Mouse (Mus musculus) limb, embryonic 10.5 days (tissue): ENCODE data around the gene Sap30bp. TPM values are rescaled to one million over a fixed set of nuclear protein-coding genes. Genes with fewer than 3 reads are reported as not detected.
A peak's percentile ranks its signal among the peaks of the same experiment; 100 is the strongest.

Experiments used
- DNase-seq: peaks from one replicate; pipeline ENCODE4 v3.0.0-alpha.2; 2017; ENCODE audit warnings: low spot score
- H3K27ac ChIP-seq: fragments of 300-500 bp; sonication (generic); 2 replicates; pipeline ENCODE4 v1.5.1; 2016; ENCODE audit warnings: mild to moderate bottlenecking
- H3K27me3 ChIP-seq: fragments of 300-500 bp; sonication (generic); 2 replicates; pipeline ENCODE4 v1.6.1; 2016; ENCODE audit warnings: low read depth, mild to moderate bottlenecking; ENCODE audit not compliant: poor library complexity, severe bottlenecking
- H3K36me3 ChIP-seq: fragments of 300-500 bp; sonication (generic); 2 replicates; pipeline ENCODE4 v1.6.1; 2016; ENCODE audit warnings: mild to moderate bottlenecking, moderate library complexity
- H3K4me1 ChIP-seq: fragments of 300-500 bp; sonication (generic); 2 replicates; pipeline ENCODE4 v1.6.1; 2016
- H3K4me3 ChIP-seq: fragments of 300-500 bp; sonication (generic); 2 replicates; pipeline ENCODE4 v1.5.1; 2016; ENCODE audit warnings: mild to moderate bottlenecking, moderate library complexity
- H3K9me3 ChIP-seq: fragments of 300-500 bp; sonication (generic); replicated peaks from 2 replicates; pipeline ENCODE4 v1.6.1; 2016; ENCODE audit warnings: mild to moderate bottlenecking
- WGBS: fragments of 180-500 bp; shearing (Covaris S2); methylation state at CpG from one replicate; pipeline ENCODE4 v1.1.7; 2016; 5-methylcytosine and 5-hydroxymethylcytosine counted together
- polyA plus RNA-seq: library from polyadenylated mRNA; unstranded; fragments of >200 nt; fragmentation: Nextera tagmentation; extraction: Ambion mirVana; gene quantifications from 2 replicates; pipeline ENCODE4 v1.2.1, GENCODE M21; 2016

Gene Sap30bp
- 47.9 and 52.2 TPM in 2 replicates for polyA plus RNA-seq

- Histone ChIP-seq H3K4me3 (peak within 1 kb of the TSS; percentile 73), H3K36me3 (peaks cover 48% of the 10 kb centered on the region), H3K27ac (peak within 1 kb of the TSS; percentile 80), H3K9me3 (no peaks in the 10 kb centered on the region), H3K27me3 (no peaks in the 10 kb centered on the region), H3K4me1 (peaks cover 20% of the 10 kb centered on the region)
- under 1% methylated on average over 28 of the region's 28 CpGs for WGBS
- peak; percentile 98 for DNase-seq
These were observed at the start of gene Sap30bp, which contains the start of gene Recql5 for GRCm38 (mm10) chr11:115933108-115933746. Gene Sap30bp (plus strand): TSS chr11:115933282. Gene Recql5 (minus strand): TSS chr11:115933477.

- H3K27me3 ChIP-seq: peaks cover 32% of the 10 kb centered on the region
- 95% methylated on average over 3 of the region's 3 CpGs for WGBS
- H3K4me3 ChIP-seq: no peak overlapping the region
- H3K9me3 ChIP-seq: no peaks in the 10 kb centered on the region
- no peak for DNase-seq
- H3K36me3 ChIP-seq: no peaks in the 10 kb centered on the region
- peaks cover 13% of the 10 kb centered on the region for H3K4me1 ChIP-seq
- H3K27ac ChIP-seq: no peak overlapping the region
These were observed 48.7 kb upstream of the Sap30bp start for GRCm38 (mm10) chr11:115884361-115884760.

- WGBS: 71% methylated on average over 11 of the region's 11 CpGs
These were observed 47.8 kb upstream of the Sap30bp start for GRCm38 (mm10) chr11:115885281-115885680.

GRCm38 (mm10) chr11:115886446-115886845 is 46.6 kb upstream of the Sap30bp start:
- no peak for DNase-seq
- Histone ChIP-seq H3K4me1 (peaks cover 16% of the 10 kb centered on the region), H3K36me3 (no peaks in the 10 kb centered on the region), H3K9me3 (no peaks in the 10 kb centered on the region), H3K27ac (no peak overlapping the region), H3K4me3 (no peak overlapping the region), H3K27me3 (peaks cover 31% of the 10 kb centered on the region)
- 89% methylated on average over 11 of the region's 11 CpGs for WGBS

More at GRCm38 (mm10) chr11:115885281-115885680, 47.8 kb upstream of the Sap30bp start:
- no peak overlapping the region for H3K4me3 ChIP-seq
- peaks cover 13% of the 10 kb centered on the region for H3K4me1 ChIP-seq
- H3K36me3 ChIP-seq: no peaks in the 10 kb centered on the region
- DNase-seq: no peak
- peaks cover 32% of the 10 kb centered on the region for H3K27me3 ChIP-seq
- H3K27ac ChIP-seq: no peak overlapping the region
- H3K9me3 ChIP-seq: no peaks in the 10 kb centered on the region

DNA sequence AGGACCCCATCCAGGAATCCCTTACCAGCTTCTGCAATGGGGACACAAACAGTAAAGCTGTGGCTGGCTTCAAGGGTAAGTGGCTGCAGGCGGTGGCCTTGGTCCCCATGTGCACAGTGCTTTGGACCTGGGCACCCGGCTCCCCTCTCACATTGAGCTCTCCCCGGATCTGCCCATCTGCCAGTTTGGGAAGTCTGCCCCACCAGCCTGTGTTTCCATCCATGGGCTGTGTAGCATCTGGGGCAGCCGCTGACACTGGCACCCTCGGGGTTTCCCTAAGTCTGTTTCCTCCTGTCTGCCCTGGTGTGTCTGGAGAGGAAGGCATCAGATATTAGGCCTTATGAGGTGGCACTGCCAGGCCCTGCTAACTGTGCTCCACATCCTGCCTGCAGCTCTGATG is 45.1 kb upstream of the Sap30bp start:
- peaks cover 12% of the 10 kb centered on the region for H3K36me3 ChIP-seq
- no peak overlapping the region for H3K27ac ChIP-seq
- peaks cover 16% of the 10 kb centered on the region for H3K4me1 ChIP-seq
- peaks cover 15% of the 10 kb centered on the region for H3K27me3 ChIP-seq
- H3K9me3 ChIP-seq: no peaks in the 10 kb centered on the region
- no peak overlapping the region for H3K4me3 ChIP-seq
- DNase-seq: no peak
- WGBS: 91% methylated on average over 5 of the region's 5 CpGs

DNA sequence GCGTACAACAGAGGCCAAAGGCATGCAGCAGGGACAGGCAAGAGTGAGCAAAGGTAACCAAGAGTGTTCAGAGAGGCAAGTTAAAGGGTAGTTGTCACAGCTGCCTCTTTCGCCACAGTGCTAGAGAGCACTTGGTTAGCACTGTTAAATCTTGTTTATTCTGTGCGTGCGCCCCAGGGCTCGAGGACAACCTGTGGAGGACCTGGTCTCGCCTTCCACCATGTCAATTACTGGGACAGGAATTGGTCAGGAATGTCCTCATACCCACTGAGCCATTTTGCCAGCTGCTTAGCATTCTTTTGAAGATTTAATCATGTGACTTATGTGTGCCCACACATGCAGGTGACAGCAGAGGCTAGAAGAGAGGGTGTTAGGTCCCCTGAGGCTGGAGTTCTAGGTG is 43.9 kb upstream of the Sap30bp start:
- H3K27ac ChIP-seq: 0 out of 2 replicates have a peak overlapping the region, but pooled peaks have one; percentile 5
- no peak for DNase-seq
- H3K36me3 ChIP-seq: peaks cover 23% of the 10 kb centered on the region
- peaks cover 4% of the 10 kb centered on the region for H3K27me3 ChIP-seq
- H3K4me1 ChIP-seq: peaks cover 10% of the 10 kb centered on the region
- H3K4me3 ChIP-seq: no peak overlapping the region
- WGBS: 82% methylated on average over 6 of the region's 6 CpGs
- no peaks in the 10 kb centered on the region for H3K9me3 ChIP-seq

DNA sequence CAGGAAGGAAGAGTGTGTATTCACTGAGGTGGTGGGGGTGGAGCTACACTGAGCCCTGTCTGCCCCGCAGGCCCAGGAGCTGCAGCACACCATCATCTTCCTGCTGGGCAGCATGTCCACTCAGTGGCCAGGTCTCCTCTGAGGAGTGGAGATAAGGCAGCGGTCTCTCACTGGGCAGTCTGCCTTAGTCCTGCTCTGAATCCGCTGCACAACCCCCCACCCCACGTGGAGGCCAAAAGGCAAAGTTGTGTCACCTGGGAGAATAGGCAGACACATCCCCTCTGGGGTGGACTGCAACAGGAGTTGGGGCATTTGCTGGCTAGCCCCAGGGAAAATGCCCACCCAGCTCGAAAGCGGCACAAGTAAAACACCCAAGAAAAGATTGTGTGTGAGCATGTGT is 40.9 kb upstream of the Sap30bp start:
- Histone ChIP-seq H3K4me1 (peaks cover 7% of the 10 kb centered on the region), H3K36me3 (peaks cover 54% of the 10 kb centered on the region), H3K27ac (peak overlapping the region; percentile 21; the same call in 1 of the 2 replicates), H3K27me3 (no peaks in the 10 kb centered on the region), H3K4me3 (no peak overlapping the region), H3K9me3 (no peaks in the 10 kb centered on the region)
- DNase-seq: no peak
- WGBS: 62% methylated on average over 6 of the region's 6 CpGs

DNA sequence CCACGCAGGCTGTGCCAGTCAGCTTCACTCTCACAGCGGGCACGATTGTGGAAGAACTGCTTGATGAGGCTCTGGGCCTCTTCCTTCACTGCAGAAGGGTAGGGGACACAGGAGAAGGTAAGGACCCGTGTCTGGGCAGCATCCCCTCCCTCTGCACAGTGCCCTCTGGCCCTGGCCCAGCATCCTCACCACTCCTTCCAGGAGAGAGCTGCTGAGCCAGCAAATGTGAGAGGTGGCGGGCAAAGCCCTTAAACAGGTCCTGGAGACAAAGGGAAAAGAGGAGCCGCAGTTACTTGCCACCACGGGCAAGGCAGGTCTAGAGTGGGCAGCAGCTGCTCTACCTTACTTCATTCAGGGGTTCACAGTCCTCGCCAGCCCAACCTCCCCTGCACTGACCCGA is 40.0 kb upstream of the Sap30bp start:
- Histone ChIP-seq H3K36me3 (peaks cover 57% of the 10 kb centered on the region), H3K4me3 (no peak overlapping the region), H3K4me1 (peaks cover 6% of the 10 kb centered on the region; the same call in 1 of the 2 replicates), H3K27ac (no peak overlapping the region), H3K9me3 (no peaks in the 10 kb centered on the region), H3K27me3 (no peaks in the 10 kb centered on the region)
- WGBS: 91% methylated on average over 9 of the region's 9 CpGs
- DNase-seq: no peak

DNA sequence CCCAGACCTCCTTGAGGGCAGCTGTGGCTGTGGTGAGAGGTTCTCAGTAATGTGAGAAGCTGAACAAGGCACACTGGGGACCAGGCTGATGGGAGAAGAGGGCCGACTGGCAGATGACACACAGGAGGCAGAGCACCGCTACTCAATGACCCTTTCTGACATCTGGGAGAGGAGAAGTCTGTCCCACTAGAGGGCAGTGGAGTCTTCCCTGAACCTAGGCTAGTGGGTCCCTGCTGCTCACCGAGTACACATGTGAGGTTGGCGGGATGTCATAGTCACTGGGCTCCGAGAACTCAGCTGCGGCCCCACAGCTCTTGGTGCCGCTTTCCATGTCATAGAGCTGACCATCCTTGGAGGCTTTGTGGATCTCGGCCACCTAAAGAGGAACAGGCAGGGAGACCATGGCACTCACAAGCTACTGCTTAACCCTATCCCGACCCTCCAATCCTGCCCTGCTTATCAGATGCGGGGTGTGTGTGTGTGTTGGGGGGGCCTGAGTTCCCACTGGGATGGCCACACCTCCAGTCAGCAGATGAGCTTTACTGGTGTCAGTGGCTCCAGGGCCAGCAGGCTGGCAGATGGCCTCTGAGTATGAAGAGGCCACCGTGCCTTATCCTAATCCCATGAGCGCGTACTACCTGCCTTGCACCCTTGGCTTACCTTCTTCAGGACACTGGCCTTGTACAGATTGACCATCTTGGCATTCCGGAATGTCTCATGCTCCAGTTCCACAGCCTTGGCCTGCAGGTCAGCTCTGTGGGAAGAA is 38.1 kb upstream of the Sap30bp start:
- H3K4me1 ChIP-seq: peaks cover 21% of the 10 kb centered on the region
- peaks cover 57% of the 10 kb centered on the region for H3K36me3 ChIP-seq
- H3K27me3 ChIP-seq: no peaks in the 10 kb centered on the region
- no peak for DNase-seq
- H3K9me3 ChIP-seq: no peaks in the 10 kb centered on the region
- H3K27ac ChIP-seq: no peak overlapping the region
- no peak overlapping the region for H3K4me3 ChIP-seq
- 70% methylated on average over 14 of the region's 14 CpGs for WGBS

GRCm38 (mm10) chr11:115898446-115898845 is 34.6 kb upstream of the Sap30bp start:
- WGBS: 87% methylated on average over 7 of the region's 7 CpGs
- no peak for DNase-seq
- no peak overlapping the region for H3K4me3 ChIP-seq

GRCm38 (mm10) chr11:115898886-115899285 is 34.2 kb upstream of the Sap30bp start:
- Histone ChIP-seq H3K4me1 (peaks cover 36% of the 10 kb centered on the region), H3K4me3 (no peak overlapping the region), H3K36me3 (peaks cover 47% of the 10 kb centered on the region), H3K27ac (peak overlapping the region; percentile 26; the same call in 1 of the 2 replicates), H3K27me3 (no peaks in the 10 kb centered on the region), H3K9me3 (no peaks in the 10 kb centered on the region)
- WGBS: 24% methylated on average over 4 of the region's 4 CpGs
- peak; percentile 50 for DNase-seq

More at GRCm38 (mm10) chr11:115898446-115898845, 34.6 kb upstream of the Sap30bp start:
- Histone ChIP-seq H3K9me3 (no peaks in the 10 kb centered on the region), H3K27me3 (no peaks in the 10 kb centered on the region), H3K4me1 (peaks cover 32% of the 10 kb centered on the region), H3K27ac (peak overlapping the region; percentile 15; the same call in 1 of the 2 replicates), H3K36me3 (peaks cover 51% of the 10 kb centered on the region)

GRCm38 (mm10) chr11:115899486-115900266 is 33.4 kb upstream of the Sap30bp start, which contains the start of gene Smim5:
Gene Smim5 (plus strand): TSS chr11:115899966.
- peak; percentile 64 for DNase-seq
- H3K4me1 ChIP-seq: peaks cover 37% of the 10 kb centered on the region
- H3K4me3 ChIP-seq: peak within 1 kb of the TSS; percentile 8; the same call in 1 of the 2 replicates
- peaks cover 45% of the 10 kb centered on the region for H3K36me3 ChIP-seq
- peak within 1 kb of the TSS; percentile 69 for H3K27ac ChIP-seq
- H3K27me3 ChIP-seq: no peaks in the 10 kb centered on the region
- 34% methylated on average over 16 of the region's 16 CpGs for WGBS
- H3K9me3 ChIP-seq: no peaks in the 10 kb centered on the region
